Mouse (Mus musculus) spleen, postnatal 4 days (tissue): ENCODE measurements around the gene Slc37a1.
A peak's percentile ranks its signal among the peaks of the same experiment; 100 is the strongest.
"Not testable (repeated sequence)": the region's sequence is repeated elsewhere in the genome, so short reads cannot be mapped to it uniquely, and the experiment has no call there.

ENCODE experiments used
- DNase-seq, 2 experiments: peaks; one replicate each; pipeline ENCODE4 v3.0.0; 2022; ENCODE audit warnings: low spot score in 2 of 2

Slc37a1 gene

GRCm38 (mm10) chr17:31349388-31349787 lies 62.8 kb downstream of the Slc37a1 start:
- DNase-seq, result no peak

- no peak for DNase-seq
Observed at GRCm38 (mm10) chr17:31351984-31352383, 65.4 kb downstream of the Slc37a1 start.

GRCm38 (mm10) chr17:31353255-31353654 lies 66.7 kb downstream of the Slc37a1 start:
- no peak for DNase-seq

- not testable (repeated sequence) for DNase-seq
Observed at GRCm38 (mm10) chr17:31354684-31355083, 68.1 kb downstream of the Slc37a1 start.

GRCm38 (mm10) chr17:31355792-31356502 lies 69.4 kb downstream of the Slc37a1 start:
- DNase-seq, result no peak

GRCm38 (mm10) chr17:31360582-31360981 lies 74.0 kb downstream of the Slc37a1 start:
- no peak for DNase-seq

- DNase-seq, result no peak
Observed at GRCm38 (mm10) chr17:31365586-31366166, 79.1 kb downstream of the Slc37a1 start.

GRCm38 (mm10) chr17:31370221-31370620 lies 83.6 kb downstream of the Slc37a1 start:
- DNase-seq, result no peak

- DNase-seq, result no peak
Observed at GRCm38 (mm10) chr17:31370931-31371330, 84.3 kb downstream of the Slc37a1 start.

- DNase-seq, result peak; percentile 35 to 71
Observed at GRCm38 (mm10) chr17:31377961-31378360, 91.4 kb downstream of the Slc37a1 start.

GRCm38 (mm10) chr17:31378361-31378761 lies 91.8 kb downstream of the Slc37a1 start:
- no peak for DNase-seq

GRCm38 (mm10) chr17:31379086-31379485 lies 92.5 kb downstream of the Slc37a1 start:
- DNase-seq, result no peak

- DNase-seq, result no peak
Observed at GRCm38 (mm10) chr17:31379863-31380262, 93.3 kb downstream of the Slc37a1 start.

- DNase-seq, result no peak
Observed at GRCm38 (mm10) chr17:31383320-31383719, 96.7 kb downstream of the Slc37a1 start.

- no peak for DNase-seq
Observed at GRCm38 (mm10) chr17:31384968-31385627, 98.5 kb downstream of the Slc37a1 start.

- peak; percentile 18 to 61 for DNase-seq
Observed at GRCm38 (mm10) chr17:31385671-31386665, 99.4 kb downstream of the Slc37a1 start, which contains the start of gene Pde9a. Gene Pde9a (plus strand): TSS chr17:31386210.

GRCm38 (mm10) chr17:31386766-31387275 lies 100.2 kb downstream of the Slc37a1 start:
- no peak for DNase-seq

GRCm38 (mm10) chr17:31389432-31390050 lies 102.9 kb downstream of the Slc37a1 start:
- DNase-seq, result no peak

GRCm38 (mm10) chr17:31391462-31391861 lies 104.9 kb downstream of the Slc37a1 start:
- DNase-seq, result no peak

- no peak for DNase-seq
Observed at GRCm38 (mm10) chr17:31392041-31392440, 105.4 kb downstream of the Slc37a1 start.

- no peak for DNase-seq
Observed at GRCm38 (mm10) chr17:31393811-31394210, 107.2 kb downstream of the Slc37a1 start.
